Mouse (Mus musculus): ENCODE data around the gene Sash3. TPM values are rescaled to one million over a fixed set of nuclear protein-coding genes. Genes with fewer than 3 reads are reported as not detected.
A peak's percentile ranks its signal among the peaks of the same experiment; 100 is the strongest.

The Sash3 gene
- polyA plus RNA-seq, 1 experiment from 2014 or later = 1.5 TPM

GRCm38 (mm10) chrX:48126903-48127476 lies 19.2 kb upstream of the Sash3 start:
- H3K27ac ChIP-seq = no peak overlapping the region
- H3K9me3 ChIP-seq = no peaks in the 10 kb centered on the region
- no peak overlapping the region for H3K4me3 ChIP-seq
- no peaks in the 10 kb centered on the region for H3K27me3 ChIP-seq (replicated peaks)
- no peaks in the 10 kb centered on the region for H3K4me1 ChIP-seq
- 73% methylated on average over 6 of the region's 6 CpGs for WGBS
- ATAC-seq (ENCODE audit: low FRiP score, low read depth) = no peak
- H3K4me2 ChIP-seq (replicated peaks) = no peak overlapping the region
- H3K36me3 ChIP-seq = no peaks in the 10 kb centered on the region
- no peak overlapping the region for H3K9ac ChIP-seq

- H3K9ac ChIP-seq = no peak overlapping the region
- 85% methylated on average over 6 of the region's 6 CpGs for WGBS
- no peaks in the 10 kb centered on the region for H3K36me3 ChIP-seq
- no peak overlapping the region for H3K27ac ChIP-seq
- no peak overlapping the region for H3K4me2 ChIP-seq (replicated peaks)
- no peaks in the 10 kb centered on the region for H3K4me1 ChIP-seq
- no peaks in the 10 kb centered on the region for H3K9me3 ChIP-seq
- no peak overlapping the region for H3K4me3 ChIP-seq
- ATAC-seq (ENCODE audit: low FRiP score, low read depth) = no peak
- H3K27me3 ChIP-seq (replicated peaks) = no peaks in the 10 kb centered on the region
Measured at GRCm38 (mm10) chrX:48127502-48128218, 18.6 kb upstream of the Sash3 start.

- Histone ChIP-seq H3K9me3 (no peaks in the 10 kb centered on the region), H3K4me3 (no peak overlapping the region), H3K27me3 (replicated peaks) (no peaks in the 10 kb centered on the region), H3K27ac (no peak overlapping the region), H3K4me2 (replicated peaks) (no peak overlapping the region), H3K9ac (no peak overlapping the region), H3K4me1 (no peaks in the 10 kb centered on the region), H3K36me3 (no peaks in the 10 kb centered on the region)
- no peak for ATAC-seq (ENCODE audit: low FRiP score, low read depth)
- WGBS = 89% methylated on average over 1 of the region's 1 CpGs
Measured at GRCm38 (mm10) chrX:48129167-48129566, 17.1 kb upstream of the Sash3 start.

- H3K9me3 ChIP-seq = no peaks in the 10 kb centered on the region
- H3K36me3 ChIP-seq = no peaks in the 10 kb centered on the region
- H3K9ac ChIP-seq = no peak overlapping the region
- WGBS = 79% methylated on average over 4 of the region's 4 CpGs
- H3K27me3 ChIP-seq (replicated peaks) = no peaks in the 10 kb centered on the region
- no peak overlapping the region for H3K4me2 ChIP-seq (replicated peaks)
- H3K27ac ChIP-seq = no peak overlapping the region
- no peak overlapping the region for H3K4me3 ChIP-seq
- no peak for ATAC-seq (ENCODE audit: low FRiP score, low read depth)
- no peaks in the 10 kb centered on the region for H3K4me1 ChIP-seq
Measured at GRCm38 (mm10) chrX:48136935-48137334, 9.3 kb upstream of the Sash3 start.

- Histone ChIP-seq H3K4me2 (replicated peaks) (no peak overlapping the region), H3K27ac (no peak overlapping the region), H3K36me3 (no peaks in the 10 kb centered on the region), H3K27me3 (replicated peaks) (no peaks in the 10 kb centered on the region), H3K9me3 (no peaks in the 10 kb centered on the region), H3K4me3 (no peak overlapping the region), H3K4me1 (no peaks in the 10 kb centered on the region), H3K9ac (no peak overlapping the region)
- no peak for ATAC-seq (ENCODE audit: low FRiP score, low read depth)
- WGBS = 72% methylated on average over 6 of the region's 6 CpGs
Measured at GRCm38 (mm10) chrX:48138011-48138410, 8.2 kb upstream of the Sash3 start.

GRCm38 (mm10) chrX:48138539-48139275 lies 7.5 kb upstream of the Sash3 start:
- H3K4me3 ChIP-seq = no peak overlapping the region
- no peaks in the 10 kb centered on the region for H3K4me1 ChIP-seq
- WGBS = 47% methylated on average over 7 of the region's 7 CpGs
- H3K9me3 ChIP-seq = no peaks in the 10 kb centered on the region
- ATAC-seq (ENCODE audit: low FRiP score, low read depth) = no peak
- no peak overlapping the region for H3K4me2 ChIP-seq (replicated peaks)
- H3K27ac ChIP-seq = no peak overlapping the region
- H3K27me3 ChIP-seq (replicated peaks) = no peaks in the 10 kb centered on the region
- H3K9ac ChIP-seq = no peak overlapping the region
- no peaks in the 10 kb centered on the region for H3K36me3 ChIP-seq

- Histone ChIP-seq H3K4me1 (no peaks in the 10 kb centered on the region), H3K27me3 (replicated peaks) (no peaks in the 10 kb centered on the region), H3K9ac (no peak overlapping the region), H3K9me3 (no peaks in the 10 kb centered on the region), H3K27ac (no peak overlapping the region), H3K4me3 (no peak overlapping the region), H3K4me2 (replicated peaks) (no peak overlapping the region), H3K36me3 (no peaks in the 10 kb centered on the region)
- 42% methylated on average over 14 of the region's 14 CpGs for WGBS
- ATAC-seq (ENCODE audit: low FRiP score, low read depth) = no peak
Measured at GRCm38 (mm10) chrX:48139368-48140285, 6.6 kb upstream of the Sash3 start.

GRCm38 (mm10) chrX:48140286-48140877 lies 5.9 kb upstream of the Sash3 start:
- H3K9ac ChIP-seq = no peak overlapping the region
- no peaks in the 10 kb centered on the region for H3K9me3 ChIP-seq
- H3K27ac ChIP-seq = no peak overlapping the region
- no peaks in the 10 kb centered on the region for H3K27me3 ChIP-seq (replicated peaks)
- H3K4me3 ChIP-seq = no peak overlapping the region
- 69% methylated on average over 3 of the region's 3 CpGs for WGBS
- H3K36me3 ChIP-seq = no peaks in the 10 kb centered on the region
- no peaks in the 10 kb centered on the region for H3K4me1 ChIP-seq
- H3K4me2 ChIP-seq (replicated peaks) = no peak overlapping the region
- no peak for ATAC-seq (ENCODE audit: low FRiP score, low read depth)

GRCm38 (mm10) chrX:48141481-48141880 lies 4.8 kb upstream of the Sash3 start:
- no peak overlapping the region for H3K27ac ChIP-seq
- H3K9ac ChIP-seq = no peak overlapping the region
- H3K36me3 ChIP-seq = no peaks in the 10 kb centered on the region
- no peak for ATAC-seq (ENCODE audit: low FRiP score, low read depth)
- H3K27me3 ChIP-seq (replicated peaks) = no peaks in the 10 kb centered on the region
- H3K9me3 ChIP-seq = no peaks in the 10 kb centered on the region
- no peak overlapping the region for H3K4me2 ChIP-seq (replicated peaks)
- H3K4me3 ChIP-seq = no peak overlapping the region
- H3K4me1 ChIP-seq = no peaks in the 10 kb centered on the region
- 79% methylated on average over 6 of the region's 6 CpGs for WGBS

GRCm38 (mm10) chrX:48143415-48144335 lies 2.6 kb upstream of the Sash3 start:
- 59% methylated on average over 26 of the region's 26 CpGs for WGBS
- no peak overlapping the region for H3K9ac ChIP-seq
- H3K9me3 ChIP-seq = no peaks in the 10 kb centered on the region
- H3K27ac ChIP-seq = no peak overlapping the region
- H3K4me2 ChIP-seq (replicated peaks) = peak overlapping the region; percentile 31; the same call in 1 of the 2 replicates
- H3K27me3 ChIP-seq (replicated peaks) = no peaks in the 10 kb centered on the region
- no peaks in the 10 kb centered on the region for H3K36me3 ChIP-seq
- no peak for ATAC-seq (ENCODE audit: low FRiP score, low read depth)
- no peaks in the 10 kb centered on the region for H3K4me1 ChIP-seq
- no peak overlapping the region for H3K4me3 ChIP-seq

- Histone ChIP-seq H3K4me2 (replicated peaks) (no peak overlapping the region), H3K4me1 (no peaks in the 10 kb centered on the region), H3K36me3 (no peaks in the 10 kb centered on the region), H3K27me3 (replicated peaks) (no peaks in the 10 kb centered on the region), H3K9ac (no peak overlapping the region), H3K27ac (no peak overlapping the region), H3K9me3 (no peaks in the 10 kb centered on the region), H3K4me3 (no peak overlapping the region)
- WGBS = 87% methylated on average over 2 of the region's 2 CpGs
- ATAC-seq (ENCODE audit: low FRiP score, low read depth) = no peak
Measured at GRCm38 (mm10) chrX:48147226-48147625, 990 bp downstream of the Sash3 start.
